Mouse (Mus musculus): ENCODE data around the gene Tmem129. TPM values are rescaled to one million over a fixed set of nuclear protein-coding genes. Genes with fewer than 3 reads are reported as not detected.

Tmem129 gene
- 22.8 and 28.1 TPM in 2 replicates for polyA plus RNA-seq (2011; ENCODE audit: insufficient read length, low read depth, missing spikeins)

DNA sequence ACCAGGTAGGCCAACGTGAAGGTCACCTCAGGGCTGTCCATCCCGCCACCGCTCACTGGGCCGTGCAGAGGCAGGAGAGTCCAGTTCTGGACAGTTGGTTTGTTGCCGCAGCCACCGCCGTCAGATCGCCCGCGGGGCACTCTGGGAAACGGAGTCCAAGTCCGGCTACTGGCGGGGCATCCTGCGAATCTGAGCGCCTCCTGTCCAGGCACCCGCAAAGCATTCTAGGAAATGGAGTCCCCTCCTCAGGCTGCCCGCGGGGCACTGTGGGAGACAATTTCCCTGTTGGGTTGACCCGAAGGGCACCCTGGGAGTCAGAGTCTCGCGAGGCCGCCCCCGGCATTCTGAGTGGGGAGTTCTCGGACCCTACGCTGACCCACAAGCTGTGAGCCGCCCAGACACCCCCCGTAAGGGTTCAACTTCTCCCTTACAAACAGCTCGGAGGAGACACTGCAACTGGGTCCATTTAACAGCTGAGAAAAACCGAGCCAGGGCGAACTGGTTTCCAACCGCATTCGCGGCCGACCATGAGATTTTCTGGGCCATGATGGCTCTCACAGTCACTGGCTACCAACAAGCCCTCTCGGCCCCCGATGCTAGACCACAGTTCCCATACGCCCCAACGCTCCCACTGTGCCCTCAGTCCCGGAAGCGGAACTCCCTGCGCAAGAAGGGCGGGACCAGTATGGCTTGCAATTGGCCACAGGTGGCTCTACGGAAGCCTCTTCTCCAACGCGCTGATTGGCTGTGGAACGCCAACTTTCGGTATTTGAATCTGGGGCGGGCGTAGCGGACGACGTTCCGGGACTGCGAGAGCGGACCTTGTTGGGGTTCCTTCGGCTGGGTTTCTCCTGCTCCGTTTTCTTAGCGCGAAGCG is at the start of gene Tmem129, which contains the start of gene Tacc3:
Tmem129 (minus strand) TSS at position 630 of the 877 bp plus-strand sequence.
Tacc3 (plus strand) TSS at position 342 of the 877 bp plus-strand sequence.
- Histone ChIP-seq H3K4me3 (ENCODE audit: insufficient read depth, low read length) (peak within 1 kb of the TSS; percentile 79), H3K4me1 (ENCODE audit: control insufficient read depth, insufficient read depth, low read length) (no peaks in the 10 kb centered on the region)
- no peak for TF ChIP-seq CTCF (IDR thresholded peaks at IDR 0.05; ENCODE audit: borderline replicate concordance, insufficient read depth, low read length)
- TF ChIP-seq POLR2A (IDR thresholded peaks at IDR 0.05; ENCODE audit: low read depth, low read length): peak; percentile 87

DNA sequence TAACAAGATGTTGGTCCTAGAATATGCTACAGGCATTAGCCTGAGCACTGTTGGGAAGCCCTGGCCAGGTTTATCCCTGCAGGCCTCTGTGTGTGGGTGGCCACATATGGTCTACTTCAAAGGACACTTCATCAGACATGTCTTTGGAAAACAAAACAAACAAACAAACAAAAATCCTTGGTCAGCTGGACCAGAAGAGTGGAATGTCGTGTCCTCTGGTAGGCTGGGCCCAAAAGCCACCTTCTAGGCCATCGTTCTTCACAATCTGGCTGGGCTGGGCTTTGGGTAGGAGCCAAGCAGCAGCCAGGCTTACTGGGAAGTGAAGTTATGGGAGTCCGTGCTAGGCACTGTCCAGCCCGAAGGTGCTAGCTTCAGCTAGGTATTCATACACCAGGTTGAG is 48.9 kb upstream of the Tmem129 start:
- TF ChIP-seq CTCF (IDR thresholded peaks at IDR 0.05; ENCODE audit: borderline replicate concordance, insufficient read depth, low read length): no peak
- no peak for TF ChIP-seq POLR2A (IDR thresholded peaks at IDR 0.05; ENCODE audit: low read depth, low read length)
- H3K4me3 ChIP-seq (ENCODE audit: insufficient read depth, low read length): no peak overlapping the region
- no peak overlapping the region for H3K27ac ChIP-seq (ENCODE audit: insufficient read depth, low read length)
- no peaks in the 10 kb centered on the region for H3K4me1 ChIP-seq (ENCODE audit: control insufficient read depth, insufficient read depth, low read length)

More for the DNA sequence above, at the start of gene Tmem129, which contains the start of gene Tacc3:
- H3K27ac ChIP-seq (ENCODE audit: insufficient read depth, low read length): peak within 1 kb of the TSS; percentile 95

DNA sequence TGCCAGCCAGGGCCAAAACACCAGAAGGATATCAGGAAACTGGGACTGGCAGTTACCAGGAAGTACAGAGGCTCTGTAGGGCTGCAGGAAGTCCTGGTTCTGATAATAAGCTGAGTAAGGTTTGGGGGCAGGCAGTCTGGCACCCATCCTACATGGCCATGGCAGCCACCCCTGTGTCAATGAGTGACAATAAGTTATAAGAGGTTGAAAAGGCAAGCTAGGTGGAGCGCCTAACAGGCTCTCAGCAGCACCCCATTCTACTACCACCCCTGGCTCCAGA is 48.1 kb upstream of the Tmem129 start:
- no peak overlapping the region for H3K27ac ChIP-seq (ENCODE audit: insufficient read depth, low read length)
- TF ChIP-seq CTCF (IDR thresholded peaks at IDR 0.05; ENCODE audit: borderline replicate concordance, insufficient read depth, low read length) (no peak), POLR2A (IDR thresholded peaks at IDR 0.05; ENCODE audit: low read depth, low read length) (no peak)
- H3K4me3 ChIP-seq (ENCODE audit: insufficient read depth, low read length): no peak overlapping the region

DNA sequence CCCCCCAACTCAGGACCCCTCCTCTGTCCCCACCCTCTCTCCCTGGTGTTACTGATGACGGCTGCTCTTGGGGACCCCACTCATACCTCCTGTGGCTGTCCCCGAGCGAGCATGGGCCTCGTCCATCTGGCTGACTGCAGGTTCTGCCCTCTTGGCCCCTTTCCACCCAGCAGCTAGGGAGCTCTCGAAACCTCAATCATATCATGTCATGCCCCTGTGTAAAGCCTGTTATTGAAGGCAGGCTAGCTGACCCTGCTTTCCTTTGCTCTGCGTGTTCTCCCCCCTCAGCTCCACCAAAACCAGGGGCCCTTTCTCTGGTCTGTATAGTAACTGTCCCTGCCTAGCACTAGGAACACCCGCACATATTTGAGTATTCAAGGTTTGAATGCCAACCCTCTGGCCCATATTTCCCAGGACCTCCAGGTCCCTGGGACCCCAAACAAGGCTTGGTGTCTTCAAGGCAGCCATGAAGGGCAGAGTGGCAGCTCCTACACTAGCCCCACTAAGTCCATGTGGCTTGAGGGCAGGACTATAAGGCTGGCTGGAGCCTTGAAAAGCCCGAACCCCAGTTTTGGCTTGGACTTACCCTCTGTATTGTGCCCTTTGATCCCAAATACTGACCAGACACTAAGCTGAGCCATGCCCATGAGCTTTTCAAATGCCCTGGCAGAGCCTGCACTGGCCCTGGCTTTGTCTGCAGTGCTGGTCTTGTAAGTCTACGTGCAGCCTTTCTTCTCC is 47.6 kb upstream of the Tmem129 start:
- Histone ChIP-seq H3K27ac (ENCODE audit: insufficient read depth, low read length) (no peak overlapping the region), H3K4me1 (ENCODE audit: control insufficient read depth, insufficient read depth, low read length) (no peaks in the 10 kb centered on the region), H3K4me3 (ENCODE audit: insufficient read depth, low read length) (no peak overlapping the region)
- no peak for TF ChIP-seq CTCF (IDR thresholded peaks at IDR 0.05; ENCODE audit: borderline replicate concordance, insufficient read depth, low read length)
- no peak for TF ChIP-seq POLR2A (IDR thresholded peaks at IDR 0.05; ENCODE audit: low read depth, low read length)

More for the DNA sequence above, 48.1 kb upstream of the Tmem129 start:
- H3K4me1 ChIP-seq (ENCODE audit: control insufficient read depth, insufficient read depth, low read length): no peaks in the 10 kb centered on the region

DNA sequence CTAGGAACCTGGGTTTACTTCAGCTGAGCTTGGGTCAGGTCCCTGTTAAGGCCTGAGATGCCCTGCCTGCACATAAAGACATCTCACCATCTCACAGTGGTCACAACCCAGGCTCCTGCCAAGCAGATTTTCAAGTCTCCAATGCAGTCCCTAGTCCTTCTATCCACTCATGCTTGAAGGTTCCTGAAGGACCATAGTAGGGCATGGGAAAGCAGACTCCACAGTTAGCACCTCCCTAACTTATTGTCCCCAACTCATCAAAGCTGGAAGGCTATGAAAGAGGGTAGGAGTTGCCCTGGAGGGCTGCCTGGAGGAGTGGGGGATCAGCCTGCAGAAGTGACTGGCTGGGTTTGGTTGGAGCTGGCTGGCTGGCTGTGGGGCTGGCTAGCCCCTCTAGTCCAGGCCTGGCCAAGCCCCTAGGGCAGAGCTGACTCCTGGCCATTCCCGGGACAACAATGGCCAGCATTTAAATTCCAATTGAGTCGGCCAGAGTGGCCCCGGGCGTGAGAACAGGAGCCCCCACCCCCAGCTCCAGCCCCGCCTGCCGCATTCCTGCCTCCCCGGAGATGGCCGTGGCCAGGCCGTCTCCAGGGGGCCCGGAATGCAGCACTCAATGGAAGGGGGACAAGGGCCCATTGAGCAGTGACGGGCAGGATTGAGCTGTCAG is 46.9 kb upstream of the Tmem129 start:
- H3K4me3 ChIP-seq (ENCODE audit: insufficient read depth, low read length): no peak overlapping the region
- no peak for TF ChIP-seq POLR2A (IDR thresholded peaks at IDR 0.05; ENCODE audit: low read depth, low read length)
- TF ChIP-seq CTCF (IDR thresholded peaks at IDR 0.05; ENCODE audit: borderline replicate concordance, insufficient read depth, low read length): no peak
- H3K27ac ChIP-seq (ENCODE audit: insufficient read depth, low read length): no peak overlapping the region
- no peaks in the 10 kb centered on the region for H3K4me1 ChIP-seq (ENCODE audit: control insufficient read depth, insufficient read depth, low read length)

DNA sequence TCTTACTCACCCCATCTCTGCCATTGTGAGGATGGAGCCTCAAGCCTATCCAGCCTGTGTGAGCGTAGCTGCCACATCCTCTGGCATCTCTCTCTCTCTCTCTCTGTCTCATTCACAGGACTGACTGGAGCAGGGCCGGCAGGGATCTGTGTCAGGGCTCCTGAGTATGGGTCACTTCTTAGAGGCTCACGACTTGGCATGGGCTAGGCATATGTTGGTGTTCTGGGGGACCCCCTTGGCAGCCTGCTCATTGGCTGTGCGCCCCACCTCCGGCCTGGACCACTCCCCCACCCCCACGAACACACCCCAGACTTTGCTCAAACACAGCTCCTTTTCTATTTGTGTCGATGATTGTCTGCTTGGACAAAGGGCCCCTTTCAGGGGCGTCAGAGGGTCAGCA is 45.8 kb upstream of the Tmem129 start:
- TF ChIP-seq POLR2A (IDR thresholded peaks at IDR 0.05; ENCODE audit: low read depth, low read length): no peak
- no peak for TF ChIP-seq CTCF (IDR thresholded peaks at IDR 0.05; ENCODE audit: borderline replicate concordance, insufficient read depth, low read length)
- Histone ChIP-seq H3K27ac (ENCODE audit: insufficient read depth, low read length) (no peak overlapping the region), H3K4me1 (ENCODE audit: control insufficient read depth, insufficient read depth, low read length) (no peaks in the 10 kb centered on the region), H3K4me3 (ENCODE audit: insufficient read depth, low read length) (no peak overlapping the region)

DNA sequence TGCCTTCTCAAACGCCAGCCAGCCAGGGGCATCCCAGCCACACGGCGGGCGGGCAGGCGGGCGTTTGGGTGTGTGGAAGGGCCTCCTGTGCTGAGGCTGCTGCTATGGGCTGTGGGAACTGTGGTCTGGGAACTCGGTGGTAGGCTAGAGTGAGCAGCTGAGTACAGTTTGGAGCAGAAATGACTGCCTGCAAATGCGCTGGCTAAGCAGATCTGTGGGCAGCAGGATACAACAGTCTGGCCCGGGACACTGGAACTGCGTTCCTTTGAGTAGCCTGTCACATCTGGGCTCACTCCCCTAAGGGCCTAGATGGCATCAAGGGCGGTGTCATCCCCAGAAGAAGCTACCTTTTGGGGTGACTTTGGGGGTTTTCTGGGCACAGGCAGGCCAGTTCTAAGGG is 43.6 kb upstream of the Tmem129 start:
- no peak overlapping the region for H3K27ac ChIP-seq (ENCODE audit: insufficient read depth, low read length)
- H3K4me3 ChIP-seq (ENCODE audit: insufficient read depth, low read length): no peak overlapping the region

DNA sequence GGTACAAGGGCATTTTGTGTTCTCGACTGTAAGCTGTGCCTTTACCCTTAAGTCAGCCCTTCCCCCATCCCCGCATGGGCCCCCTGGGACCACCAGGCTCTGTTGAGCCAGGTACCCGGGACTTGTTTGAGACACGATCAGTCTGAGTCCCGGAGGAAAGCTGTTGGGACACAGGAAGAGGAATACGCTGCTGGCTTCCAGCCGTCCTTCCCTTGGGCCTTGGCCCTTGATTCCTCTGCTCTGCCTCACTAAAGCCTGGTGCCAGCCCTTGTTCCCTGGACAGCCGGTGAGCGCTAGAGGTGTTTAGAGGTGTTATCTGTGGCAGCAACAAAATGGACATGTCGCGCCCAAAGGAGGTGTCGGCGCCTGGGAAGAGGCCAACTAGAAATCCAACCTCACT is 41.8 kb upstream of the Tmem129 start:
- no peak overlapping the region for H3K4me3 ChIP-seq (ENCODE audit: insufficient read depth, low read length)
- no peak for TF ChIP-seq POLR2A (IDR thresholded peaks at IDR 0.05; ENCODE audit: low read depth, low read length)
- H3K4me1 ChIP-seq (ENCODE audit: control insufficient read depth, insufficient read depth, low read length): no peaks in the 10 kb centered on the region
- H3K27ac ChIP-seq (ENCODE audit: insufficient read depth, low read length): no peak overlapping the region

More for the DNA sequence above, 43.6 kb upstream of the Tmem129 start:
- no peak for TF ChIP-seq POLR2A (IDR thresholded peaks at IDR 0.05; ENCODE audit: low read depth, low read length)
- TF ChIP-seq CTCF (IDR thresholded peaks at IDR 0.05; ENCODE audit: borderline replicate concordance, insufficient read depth, low read length): no peak
- no peaks in the 10 kb centered on the region for H3K4me1 ChIP-seq (ENCODE audit: control insufficient read depth, insufficient read depth, low read length)

DNA sequence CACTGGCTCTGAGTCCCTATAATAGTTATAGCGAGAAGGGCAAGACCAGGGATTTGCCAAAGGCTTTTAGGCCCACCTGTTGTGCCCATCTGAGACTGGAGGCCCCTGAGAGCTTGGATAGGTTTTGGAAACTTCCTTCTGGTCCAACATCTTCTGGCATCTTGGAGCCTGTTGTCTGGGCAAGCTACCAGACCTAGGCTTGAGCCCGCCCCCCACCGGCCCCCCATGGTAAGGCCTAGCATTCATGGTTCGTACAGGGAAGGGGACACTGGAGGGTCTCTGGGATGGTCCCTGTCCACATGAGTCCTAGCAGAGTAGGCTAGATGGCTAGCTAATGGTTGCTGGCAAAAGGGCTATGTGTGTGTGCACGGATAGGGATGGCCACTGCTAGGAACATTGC is 40.5 kb upstream of the Tmem129 start:
- H3K4me1 ChIP-seq (ENCODE audit: control insufficient read depth, insufficient read depth, low read length): no peaks in the 10 kb centered on the region
- no peak overlapping the region for H3K27ac ChIP-seq (ENCODE audit: insufficient read depth, low read length)
- no peak overlapping the region for H3K4me3 ChIP-seq (ENCODE audit: insufficient read depth, low read length)
- TF ChIP-seq CTCF (IDR thresholded peaks at IDR 0.05; ENCODE audit: borderline replicate concordance, insufficient read depth, low read length) (no peak), POLR2A (IDR thresholded peaks at IDR 0.05; ENCODE audit: low read depth, low read length) (no peak)

Measured in embryonic fibroblast, embryonic 13.5 days (primary cell).